Mouse (Mus musculus) cortical plate, adult 2 months (tissue): ENCODE data around the gene Traf3ip2.

Experiments
- CTCF ChIP-seq: fragments of 200-500 bp; IDR thresholded peaks from 2 replicates; pipeline ENCODE4 v1.5.1; 2011; ENCODE audit warnings: mild to moderate bottlenecking, control low read depth, low read length; ENCODE audit not compliant: insufficient read depth; ENCODE audit errors: extremely low read depth
- POLR2A ChIP-seq: fragments of 200-500 bp; IDR thresholded peaks from 2 replicates; pipeline ENCODE4 v1.6.1; 2011; ENCODE audit warnings: mild to moderate bottlenecking, low read length, control low read depth; ENCODE audit not compliant: insufficient read depth; ENCODE audit errors: extremely low read depth

- no peak for TF ChIP-seq POLR2A
- TF ChIP-seq CTCF, result no peak
Measured at GRCm38 (mm10) chr10:39620626-39621025, 7.9 kb downstream of the Traf3ip2 start.
